Mouse (Mus musculus): ENCODE results near the gene Nde1. TPM values are rescaled to one million over a fixed set of nuclear protein-coding genes. Genes with fewer than 3 reads are reported as not detected.

Nde1 gene
- 50.1 and 50.3 TPM in 2 replicates for polyA plus RNA-seq (2015; fragmentation: Nextera tagmentation; extraction: Ambion mirVana)

DNA sequence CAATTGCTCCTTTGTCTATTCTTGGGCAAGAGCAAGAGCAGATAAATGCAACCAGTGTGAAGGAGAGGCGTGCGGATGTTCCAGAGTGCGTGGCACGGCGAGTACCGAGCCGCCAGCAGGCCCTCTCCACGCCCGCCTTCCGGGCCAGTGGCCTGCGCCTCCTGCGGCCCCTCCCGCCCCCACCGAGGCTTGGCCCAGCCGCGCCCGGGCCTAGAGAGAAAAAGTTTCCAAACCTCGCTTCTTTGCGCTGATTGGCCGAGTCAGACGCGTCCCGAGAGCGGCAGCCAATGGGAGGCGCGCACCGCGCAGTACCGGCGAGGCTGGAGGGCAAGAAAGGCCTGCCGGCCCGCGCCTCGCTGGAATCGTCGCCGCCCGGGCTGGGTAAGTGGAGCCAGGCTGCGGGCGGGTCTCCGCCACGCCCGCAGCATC is at the start of gene Nde1, which contains the start of gene Marf1:
Gene Nde1 (plus strand): TSS at position 288 of the 429 bp plus-strand sequence.
Gene Marf1 (minus strand): TSS at position 364 of the 429 bp plus-strand sequence.
- peaks cover 3% of the 10 kb centered on the region; the same call in 1 of the 2 replicates for H3K36me3 ChIP-seq (ENCODE audit: control insufficient read depth, insufficient read depth)
- no peaks in the 10 kb centered on the region for H3K9me3 ChIP-seq (replicated peaks; ENCODE audit: control insufficient read depth, low read length)
- peak within 1 kb of the TSS; percentile 89 for H3K4me2 ChIP-seq (ENCODE audit: low read depth, low read length)
- WGBS (ENCODE audit: insufficient replicate concordance) = under 1% methylated on average over 43 of the region's 43 CpGs
- H3K4me1 ChIP-seq (ENCODE audit: control insufficient read depth, low read depth, low read length) = peaks cover 41% of the 10 kb centered on the region
- H3K27ac ChIP-seq (ENCODE audit: low read length) = peak within 1 kb of the TSS; percentile 95
- H3K9ac ChIP-seq (ENCODE audit: low read depth, low read length) = peak within 1 kb of the TSS; percentile 89
- peak within 1 kb of the TSS; percentile 85 for H3K4me3 ChIP-seq (ENCODE audit: low read depth, low read length)
- H3K27me3 ChIP-seq (ENCODE audit: control insufficient read depth, insufficient read depth, low read depth, low read length) = no peaks in the 10 kb centered on the region
- peak; percentile 90 for ATAC-seq (ENCODE audit: low read depth)

DNA sequence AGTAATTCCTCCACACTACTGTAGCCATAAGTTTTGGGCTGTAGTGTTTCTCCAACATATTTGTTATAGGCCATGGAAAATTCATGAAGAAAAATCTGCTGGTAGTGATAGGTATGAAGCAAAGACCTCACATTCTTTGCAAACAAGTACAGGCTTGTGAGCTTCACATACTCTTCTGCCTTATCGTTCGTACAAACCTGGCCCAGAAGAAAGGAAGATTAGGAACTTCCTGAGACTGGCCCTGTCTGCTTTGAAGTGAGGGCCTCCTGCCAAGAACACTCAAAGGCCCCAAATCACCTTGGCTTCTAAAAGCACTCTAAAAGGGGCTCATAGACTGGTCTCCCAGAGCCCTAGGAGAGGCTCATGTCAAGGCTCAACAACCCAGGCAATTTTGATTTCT is 45.8 kb upstream of the Nde1 start:
- no peak for ATAC-seq (ENCODE audit: low read depth)
- peaks cover 18% of the 10 kb centered on the region for H3K36me3 ChIP-seq (ENCODE audit: control insufficient read depth, insufficient read depth)
- WGBS (ENCODE audit: insufficient replicate concordance) = 71% methylated on average over 2 of the region's 2 CpGs

DNA sequence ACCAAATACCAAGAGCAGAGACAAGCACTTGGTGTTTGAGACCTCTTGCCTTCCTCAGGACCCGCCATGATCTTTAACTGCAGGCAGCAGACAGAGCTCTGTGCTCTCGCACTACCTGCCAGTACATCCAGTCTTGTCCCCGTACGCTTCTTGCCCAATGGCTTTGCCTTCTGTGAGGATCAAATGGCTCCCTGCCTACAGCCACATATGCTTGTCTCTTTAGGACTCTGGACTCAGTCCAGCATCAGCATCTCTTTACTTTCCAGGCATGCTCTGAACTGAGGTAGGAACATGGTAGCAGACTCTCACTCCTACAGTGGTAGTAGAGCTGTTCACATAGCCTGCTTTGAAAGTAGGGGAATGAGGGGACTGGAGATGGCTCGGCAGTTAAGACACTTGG is 42.1 kb upstream of the Nde1 start:
- Histone ChIP-seq H3K4me2 (ENCODE audit: low read depth, low read length) (no peak overlapping the region), H3K27me3 (ENCODE audit: control insufficient read depth, insufficient read depth, low read depth, low read length) (no peaks in the 10 kb centered on the region), H3K9ac (ENCODE audit: low read depth, low read length) (no peak overlapping the region), H3K27ac (ENCODE audit: low read length) (no peak overlapping the region), H3K4me1 (ENCODE audit: control insufficient read depth, low read depth, low read length) (no peaks in the 10 kb centered on the region), H3K9me3 (replicated peaks; ENCODE audit: control insufficient read depth, low read length) (no peaks in the 10 kb centered on the region), H3K4me3 (ENCODE audit: low read depth, low read length) (no peak overlapping the region), H3K36me3 (ENCODE audit: control insufficient read depth, insufficient read depth) (peaks cover 20% of the 10 kb centered on the region)
- 80% methylated on average over 5 of the region's 5 CpGs for WGBS (ENCODE audit: insufficient replicate concordance)
- ATAC-seq (ENCODE audit: low read depth) = no peak

More for the DNA sequence above, 45.8 kb upstream of the Nde1 start:
- H3K4me1 ChIP-seq (ENCODE audit: control insufficient read depth, low read depth, low read length) = no peaks in the 10 kb centered on the region
- H3K9ac ChIP-seq (ENCODE audit: low read depth, low read length) = no peak overlapping the region
- H3K9me3 ChIP-seq (replicated peaks; ENCODE audit: control insufficient read depth, low read length) = no peaks in the 10 kb centered on the region
- no peak overlapping the region for H3K4me3 ChIP-seq (ENCODE audit: low read depth, low read length)
- no peaks in the 10 kb centered on the region for H3K27me3 ChIP-seq (ENCODE audit: control insufficient read depth, insufficient read depth, low read depth, low read length)
- no peak overlapping the region for H3K27ac ChIP-seq (ENCODE audit: low read length)
- H3K4me2 ChIP-seq (ENCODE audit: low read depth, low read length) = no peak overlapping the region

DNA sequence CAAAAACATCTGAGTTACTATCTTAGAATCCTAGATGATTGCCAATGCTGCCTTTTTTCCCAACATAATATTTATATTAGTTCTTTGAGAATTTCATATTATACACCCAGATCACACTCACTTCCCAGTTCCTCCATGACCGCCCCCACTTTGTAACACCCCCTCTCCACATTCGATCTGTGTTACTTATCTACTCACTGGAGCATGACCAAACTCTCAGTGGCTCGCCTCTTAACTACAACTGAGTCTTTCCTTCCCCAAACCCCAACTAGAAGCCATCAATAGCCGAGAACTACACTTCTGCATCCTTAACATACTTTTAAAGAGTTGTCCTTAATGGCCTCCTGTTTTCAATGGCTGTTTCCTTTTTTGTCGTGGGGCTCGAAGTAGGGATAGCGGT is 41.5 kb upstream of the Nde1 start:
- no peak overlapping the region for H3K27ac ChIP-seq (ENCODE audit: low read length)
- H3K4me3 ChIP-seq (ENCODE audit: low read depth, low read length) = no peak overlapping the region
- no peaks in the 10 kb centered on the region for H3K27me3 ChIP-seq (ENCODE audit: control insufficient read depth, insufficient read depth, low read depth, low read length)
- ATAC-seq (ENCODE audit: low read depth) = no peak
- no peaks in the 10 kb centered on the region for H3K4me1 ChIP-seq (ENCODE audit: control insufficient read depth, low read depth, low read length)
- H3K4me2 ChIP-seq (ENCODE audit: low read depth, low read length) = no peak overlapping the region
- 90% methylated on average over 7 of the region's 7 CpGs for WGBS (ENCODE audit: insufficient replicate concordance)
- H3K9me3 ChIP-seq (replicated peaks; ENCODE audit: control insufficient read depth, low read length) = no peaks in the 10 kb centered on the region
- H3K36me3 ChIP-seq (ENCODE audit: control insufficient read depth, insufficient read depth) = peaks cover 20% of the 10 kb centered on the region
- H3K9ac ChIP-seq (ENCODE audit: low read depth, low read length) = no peak overlapping the region

DNA sequence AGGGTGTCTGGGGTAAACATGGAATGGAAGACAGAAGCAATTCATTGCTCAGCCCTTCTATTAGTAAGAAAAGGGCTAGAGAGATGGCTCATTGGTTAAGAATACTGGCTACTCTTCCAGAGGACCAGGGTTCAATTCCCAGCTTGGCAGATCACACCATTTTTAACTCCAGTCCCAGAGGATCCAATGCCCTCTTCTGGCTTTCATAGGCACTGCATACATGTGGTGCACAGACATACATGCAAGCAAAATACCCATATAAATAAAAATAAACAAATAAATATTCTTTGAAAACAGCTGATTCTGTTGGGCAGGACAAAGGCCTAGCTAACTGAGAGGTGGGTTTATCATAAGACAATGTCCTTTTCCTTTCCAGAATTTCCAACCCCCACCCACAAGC is 40.5 kb upstream of the Nde1 start:
- ATAC-seq (ENCODE audit: low read depth) = no peak
- no peak overlapping the region for H3K27ac ChIP-seq (ENCODE audit: low read length)
- H3K9me3 ChIP-seq (replicated peaks; ENCODE audit: control insufficient read depth, low read length) = no peaks in the 10 kb centered on the region
- no peaks in the 10 kb centered on the region for H3K4me1 ChIP-seq (ENCODE audit: control insufficient read depth, low read depth, low read length)
- no peak overlapping the region for H3K4me2 ChIP-seq (ENCODE audit: low read depth, low read length)
- peaks cover 20% of the 10 kb centered on the region for H3K36me3 ChIP-seq (ENCODE audit: control insufficient read depth, insufficient read depth)
- H3K9ac ChIP-seq (ENCODE audit: low read depth, low read length) = no peak overlapping the region
- H3K27me3 ChIP-seq (ENCODE audit: control insufficient read depth, insufficient read depth, low read depth, low read length) = no peaks in the 10 kb centered on the region
- H3K4me3 ChIP-seq (ENCODE audit: low read depth, low read length) = no peak overlapping the region

DNA sequence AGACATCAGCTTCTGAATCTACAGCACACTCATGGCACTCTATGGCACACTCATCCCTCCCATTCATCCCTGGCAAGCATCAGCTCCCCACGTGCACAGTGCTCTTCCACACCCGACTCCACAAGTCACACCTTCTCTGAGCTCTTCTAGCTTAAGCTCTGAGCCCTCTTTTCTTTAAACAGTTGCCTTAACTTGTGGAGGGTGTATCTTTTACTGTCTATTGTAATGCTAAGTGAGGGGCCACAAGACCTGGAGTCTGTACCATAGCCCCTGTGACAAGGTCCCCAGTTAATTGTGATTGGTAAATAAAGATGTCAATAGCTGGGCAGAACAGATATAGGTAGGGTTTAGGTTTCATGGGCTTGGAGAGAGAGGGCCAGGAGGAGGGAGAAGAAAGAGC is 39.2 kb upstream of the Nde1 start:
- Histone ChIP-seq H3K4me2 (ENCODE audit: low read depth, low read length) (no peak overlapping the region), H3K4me1 (ENCODE audit: control insufficient read depth, low read depth, low read length) (no peaks in the 10 kb centered on the region)
- 86% methylated on average over 2 of the region's 2 CpGs for WGBS (ENCODE audit: insufficient replicate concordance)

DNA sequence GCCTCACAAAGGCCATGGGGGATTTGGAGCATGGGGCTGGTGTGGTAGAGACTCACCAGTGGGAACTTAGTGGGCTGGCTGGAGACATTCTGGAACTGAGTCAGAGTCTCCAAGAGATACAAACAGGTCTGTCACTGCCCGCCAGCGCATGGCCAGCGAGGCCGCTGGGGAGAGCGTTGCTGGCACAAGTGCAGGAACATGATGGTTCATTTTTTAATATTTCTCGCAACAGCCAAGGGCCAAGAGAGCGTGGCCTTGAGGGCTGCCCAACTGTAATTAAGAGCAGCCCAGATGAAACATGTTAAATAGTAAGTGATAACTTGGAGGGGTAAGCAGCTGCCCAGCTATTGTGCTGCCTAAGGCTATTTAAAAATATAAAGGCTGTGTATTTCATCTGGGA is 38.4 kb upstream of the Nde1 start:
- no peaks in the 10 kb centered on the region for H3K4me1 ChIP-seq (ENCODE audit: control insufficient read depth, low read depth, low read length)
- H3K27me3 ChIP-seq (ENCODE audit: control insufficient read depth, insufficient read depth, low read depth, low read length) = no peaks in the 10 kb centered on the region
- H3K9ac ChIP-seq (ENCODE audit: low read depth, low read length) = no peak overlapping the region
- peaks cover 31% of the 10 kb centered on the region for H3K36me3 ChIP-seq (ENCODE audit: control insufficient read depth, insufficient read depth)
- no peaks in the 10 kb centered on the region for H3K9me3 ChIP-seq (replicated peaks; ENCODE audit: control insufficient read depth, low read length)
- no peak overlapping the region for H3K27ac ChIP-seq (ENCODE audit: low read length)
- H3K4me2 ChIP-seq (ENCODE audit: low read depth, low read length) = no peak overlapping the region
- 85% methylated on average over 7 of the region's 7 CpGs for WGBS (ENCODE audit: insufficient replicate concordance)
- H3K4me3 ChIP-seq (ENCODE audit: low read depth, low read length) = no peak overlapping the region
- no peak for ATAC-seq (ENCODE audit: low read depth)

More for the DNA sequence above, 39.2 kb upstream of the Nde1 start:
- no peak for ATAC-seq (ENCODE audit: low read depth)
- Histone ChIP-seq H3K27ac (ENCODE audit: low read length) (no peak overlapping the region), H3K27me3 (ENCODE audit: control insufficient read depth, insufficient read depth, low read depth, low read length) (no peaks in the 10 kb centered on the region), H3K36me3 (ENCODE audit: control insufficient read depth, insufficient read depth) (peaks cover 25% of the 10 kb centered on the region), H3K4me3 (ENCODE audit: low read depth, low read length) (no peak overlapping the region), H3K9me3 (replicated peaks; ENCODE audit: control insufficient read depth, low read length) (no peaks in the 10 kb centered on the region), H3K9ac (ENCODE audit: low read depth, low read length) (no peak overlapping the region)

DNA sequence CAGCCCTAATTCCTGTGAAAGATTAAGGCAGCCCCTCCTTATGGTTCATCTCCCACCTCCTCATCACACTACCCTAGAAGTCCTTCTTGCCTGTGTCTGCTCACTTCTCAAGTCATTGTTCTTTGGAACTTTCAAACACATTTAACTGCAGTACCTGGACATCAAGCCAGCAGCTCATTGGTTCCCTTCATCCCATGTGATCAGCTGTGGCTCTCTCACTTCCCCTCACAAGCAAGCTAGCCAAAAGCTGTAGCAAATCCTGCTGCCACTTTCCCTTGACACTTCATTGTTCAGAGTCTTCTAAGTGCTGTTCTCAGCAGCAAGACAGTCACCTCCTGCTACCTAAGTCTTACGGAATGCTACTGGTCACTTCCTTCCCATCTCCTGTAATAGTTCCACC is 37.8 kb upstream of the Nde1 start:
- no peaks in the 10 kb centered on the region for H3K9me3 ChIP-seq (replicated peaks; ENCODE audit: control insufficient read depth, low read length)
- ATAC-seq (ENCODE audit: low read depth) = no peak
- no peaks in the 10 kb centered on the region for H3K4me1 ChIP-seq (ENCODE audit: control insufficient read depth, low read depth, low read length)
- H3K27me3 ChIP-seq (ENCODE audit: control insufficient read depth, insufficient read depth, low read depth, low read length) = no peaks in the 10 kb centered on the region
- WGBS (ENCODE audit: insufficient replicate concordance) = 91% methylated on average over 1 of the region's 1 CpGs
- H3K36me3 ChIP-seq (ENCODE audit: control insufficient read depth, insufficient read depth) = peaks cover 32% of the 10 kb centered on the region
- H3K9ac ChIP-seq (ENCODE audit: low read depth, low read length) = no peak overlapping the region
- no peak overlapping the region for H3K4me3 ChIP-seq (ENCODE audit: low read depth, low read length)
- H3K27ac ChIP-seq (ENCODE audit: low read length) = no peak overlapping the region
- H3K4me2 ChIP-seq (ENCODE audit: low read depth, low read length) = no peak overlapping the region

DNA sequence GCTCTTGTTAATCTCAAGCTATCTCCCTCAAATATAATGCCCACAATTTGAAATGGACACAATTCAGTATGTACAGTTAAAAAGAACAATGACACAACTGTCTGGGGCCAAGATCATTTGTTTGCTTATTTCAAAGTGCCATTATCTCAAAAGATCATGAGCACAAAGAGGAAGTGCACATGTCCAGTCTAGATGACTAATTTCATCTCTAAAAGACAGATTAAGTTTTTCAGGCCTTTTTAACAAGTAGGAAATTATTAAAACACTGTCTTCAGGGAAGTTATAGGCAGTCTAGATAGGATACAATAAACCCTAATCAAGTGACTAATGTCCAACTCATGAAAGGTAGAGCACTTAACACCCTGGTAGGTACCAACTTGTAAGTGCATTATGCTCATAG is 34.1 kb upstream of the Nde1 start:
- no peak for ATAC-seq (ENCODE audit: low read depth)
- Histone ChIP-seq H3K4me2 (ENCODE audit: low read depth, low read length) (no peak overlapping the region), H3K27me3 (ENCODE audit: control insufficient read depth, insufficient read depth, low read depth, low read length) (no peaks in the 10 kb centered on the region)

More for the DNA sequence above, 34.1 kb upstream of the Nde1 start:
- no peaks in the 10 kb centered on the region for H3K9me3 ChIP-seq (replicated peaks; ENCODE audit: control insufficient read depth, low read length)
- H3K4me1 ChIP-seq (ENCODE audit: control insufficient read depth, low read depth, low read length) = no peaks in the 10 kb centered on the region
- H3K36me3 ChIP-seq (ENCODE audit: control insufficient read depth, insufficient read depth) = peaks cover 32% of the 10 kb centered on the region
- H3K4me3 ChIP-seq (ENCODE audit: low read depth, low read length) = no peak overlapping the region
- no peak overlapping the region for H3K9ac ChIP-seq (ENCODE audit: low read depth, low read length)
- H3K27ac ChIP-seq (ENCODE audit: low read length) = no peak overlapping the region

Measured in liver, embryonic 16.5 days (tissue).